Mouse (Mus musculus) Patski (cell line): ENCODE results near the gene 4932438H23Rik. TPM values are rescaled to one million over a fixed set of nuclear protein-coding genes. Genes with fewer than 3 reads are reported as not detected.
"Not testable (repeated sequence)": the region's sequence is repeated elsewhere in the genome, so short reads cannot be mapped to it uniquely, and the experiment has no call there.

ENCODE experiments used
- ATAC-seq: fragments of 100-300 bp; one replicate; pipeline ENCODE4 v1.8.0; 2021
- CTCF ChIA-PET: fragments of 350-600 bp; sonication (Branson Sonifier 250); formaldehyde crosslinking; loops from one replicate; lab custom pipeline; 2022; ENCODE audit warnings: inconsistent platforms; lab: Charles Lee
- POLR2A ChIA-PET: fragments of 350-600 bp; sonication (Branson Sonifier 250); formaldehyde crosslinking; loops from one replicate; lab custom pipeline; 2022; ENCODE audit warnings: antibody characterized with exemption, inconsistent platforms; lab: Charles Lee
- DNase-seq: peaks from one replicate; pipeline ENCODE4 v3.0.0-alpha.2; 2011; ENCODE audit warnings: low read depth, low spot score
- H3K27me3 ChIP-seq: fragments of 371-371 bp; one replicate; pipeline ENCODE4 v1.5.1; 2021
- CTCF ChIP-seq: fragments of 100-300 bp; IDR thresholded peaks from one replicate; pipeline ENCODE4 v1.5.1; 2021
- in situ Hi-C: fragments of 300-500 bp; cut with MboI; formaldehyde crosslinking; loops from 3 replicates; pipeline ENCODE4 v1.11.1; 2018; ENCODE audit warnings: low pct_unique_long_range_greater_than_20kb, mixed read lengths
- polyA plus RNA-seq: library from polyadenylated mRNA; unstranded; gene quantifications from one replicate; pipeline ENCODE4 v1.2.3, GENCODE M21; 2021

Gene 4932438H23Rik
- polyA plus RNA-seq, 1 experiment from 2014 or later: not detected

- peak; percentile 63 for TF ChIP-seq CTCF
- ATAC-seq (no peak), DNase-seq (no peak)
- peaks cover 21% of the 10 kb centered on the region for H3K27me3 ChIP-seq
- CTCF ChIA-PET: no interaction called here
- POLR2A ChIA-PET: no interaction called here
- in situ Hi-C loops: no loop called here
Observed at GRCm38 (mm10) chr16:91076180-91076579, 18.7 kb downstream of the 4932438H23Rik start.

- DNase-seq, CTCF ChIA-PET, in situ Hi-C loops, POLR2A ChIA-PET, ATAC-seq: not testable (repeated sequence)
- H3K27me3 ChIP-seq: peaks cover 22% of the 10 kb centered on the region
Observed at GRCm38 (mm10) chr16:91075423-91075822, 19.5 kb downstream of the 4932438H23Rik start.

- ChIA-PET POLR2A (no interaction called here), CTCF (interaction anchor here (0.8 to 1.1 kb wide), 2 partner anchors 14 to 29 kb away, joined by 3 to 4 read pairs; partner anchors contain the start of gene Paxbp1)
- DNase-seq (peak; percentile 39), ATAC-seq (peak; percentile 87)
- TF ChIP-seq CTCF: peak; percentile 82
- H3K27me3 ChIP-seq: peaks cover 21% of the 10 kb centered on the region
- in situ Hi-C loops: no loop called here
Observed at GRCm38 (mm10) chr16:91073163-91073892, 21.6 kb downstream of the 4932438H23Rik start.

GRCm38 (mm10) chr16:91072256-91072655 lies 22.7 kb downstream of the 4932438H23Rik start:
- CTCF ChIA-PET: interaction anchor here (0.8 to 1.1 kb wide), 3 partner anchors 13 to 28 kb away, joined by 3 to 4 read pairs (median 3); partner anchors contain the start of gene Paxbp1
- POLR2A ChIA-PET: interaction anchor here (0.7 kb wide), 1 partner anchor 80 kb away, joined by 3 read pairs; no protein-coding TSS in a partner anchor
- peaks cover 27% of the 10 kb centered on the region for H3K27me3 ChIP-seq
- in situ Hi-C loops: no loop called here
- DNase-seq (no peak), ATAC-seq (no peak)
- TF ChIP-seq CTCF: no peak

- no peak for ATAC-seq
- ChIA-PET CTCF (interaction anchor here (0.8 to 1.1 kb wide), 2 partner anchors 18 to 25 kb away, joined by 3 to 4 read pairs; partner anchors contain the start of gene Paxbp1), POLR2A (no interaction called here)
- in situ Hi-C loops: loop anchor here (5.0 kb wide), 1 partner anchor 112 kb away; no protein-coding TSS in a partner anchor
- DNase-seq: no peak
- no peak for TF ChIP-seq CTCF
- peaks cover 28% of the 10 kb centered on the region for H3K27me3 ChIP-seq
Observed at GRCm38 (mm10) chr16:91068969-91069368, 26.0 kb downstream of the 4932438H23Rik start.

DNA sequence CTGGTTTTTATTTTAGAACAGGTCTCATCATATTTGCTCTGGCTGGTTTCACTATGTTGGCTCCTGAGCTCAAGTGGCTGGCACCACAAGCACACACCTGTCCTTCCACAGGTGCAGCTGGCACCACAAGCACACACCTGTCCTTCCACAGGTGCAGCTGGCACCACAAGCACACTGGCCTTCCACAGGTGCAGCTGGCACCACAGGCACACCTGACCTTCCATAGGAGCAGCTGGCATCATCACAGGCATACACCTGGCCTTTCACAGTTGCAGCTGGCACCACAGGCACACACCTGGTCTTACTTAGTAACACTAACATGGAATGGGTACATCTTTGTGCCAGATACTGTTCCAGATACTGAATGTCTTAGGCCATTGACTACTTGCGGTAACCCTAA lies 27.8 kb downstream of the 4932438H23Rik start:
- ChIA-PET POLR2A (no interaction called here), CTCF (interaction anchor here (2.0 kb wide), 1 partner anchor 11 kb away, joined by 6 read pairs; no protein-coding TSS in a partner anchor)
- DNase-seq (no peak), ATAC-seq (no peak)
- no peak for TF ChIP-seq CTCF
- in situ Hi-C loops: loop anchor here (5.0 kb wide), 1 partner anchor 110 kb away; no protein-coding TSS in a partner anchor
- H3K27me3 ChIP-seq: peaks cover 27% of the 10 kb centered on the region

DNA sequence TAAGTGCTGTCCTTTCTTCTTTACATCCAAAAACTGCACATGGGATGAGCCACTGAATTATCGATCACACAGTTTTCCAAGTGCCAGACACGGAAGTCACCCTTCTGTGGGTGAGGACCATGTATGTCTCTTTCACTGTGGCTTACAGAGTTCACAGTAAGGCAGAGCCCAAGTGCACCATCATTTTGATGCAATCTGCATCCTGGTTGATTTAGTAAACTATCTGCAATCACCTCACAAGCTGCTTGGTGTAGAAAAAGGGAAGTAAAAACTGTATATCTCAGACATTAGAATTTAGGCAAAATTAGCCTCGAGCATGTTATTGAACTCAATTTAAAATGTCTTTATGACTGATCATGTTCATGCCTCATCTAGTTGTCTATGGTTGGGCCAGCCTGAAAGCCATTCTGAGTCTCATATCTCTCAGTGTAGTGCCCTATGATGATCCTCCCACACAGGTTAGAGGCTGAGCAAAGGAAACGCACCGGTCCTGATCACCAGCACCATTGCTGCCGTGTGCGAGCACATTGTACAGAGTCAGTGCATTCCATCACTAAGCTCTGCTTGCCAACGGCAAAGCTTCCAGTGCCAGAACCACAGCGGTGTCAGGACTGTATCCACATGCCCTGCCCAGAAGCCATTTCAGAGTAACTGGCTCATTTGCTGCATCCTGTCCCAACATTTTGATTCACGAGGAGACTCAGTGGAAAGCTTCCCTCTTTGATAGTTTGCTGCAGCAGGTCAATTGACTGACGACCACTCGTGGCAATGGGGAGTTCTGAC lies 30.1 kb downstream of the 4932438H23Rik start:
- TF ChIP-seq CTCF: no peak
- ChIA-PET POLR2A (no interaction called here), CTCF (interaction anchor here (1.0 to 2.0 kb wide), 2 partner anchors 9 to 15 kb away, joined by 3 to 6 read pairs; no protein-coding TSS in a partner anchor)
- DNase-seq: no peak
- in situ Hi-C loops: loop anchor here (5.0 kb wide), 1 partner anchor 107 kb away; no protein-coding TSS in a partner anchor
- ATAC-seq: no peak
- peaks cover 22% of the 10 kb centered on the region for H3K27me3 ChIP-seq

DNA sequence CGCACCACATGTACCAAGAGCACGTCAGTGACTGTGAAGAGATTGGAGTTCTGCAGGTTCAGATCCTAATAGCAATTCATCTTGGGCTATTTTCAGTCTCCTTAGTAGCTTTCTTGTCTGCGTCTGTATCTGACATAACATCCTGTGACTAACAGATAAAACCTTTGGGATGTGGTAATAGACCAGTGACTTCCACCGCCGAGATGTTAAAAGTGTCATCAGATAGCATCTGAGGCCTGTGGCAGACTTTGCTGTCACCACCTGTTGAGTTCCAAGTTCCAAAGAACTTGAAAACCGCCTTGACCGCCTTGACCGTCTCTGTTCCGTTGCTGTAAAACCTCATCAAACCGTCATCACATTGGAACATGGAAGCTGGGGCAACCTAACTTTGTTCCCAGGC lies 31.1 kb downstream of the 4932438H23Rik start:
- CTCF ChIA-PET: no interaction called here
- no peak for TF ChIP-seq CTCF
- ATAC-seq: no peak
- no peak for DNase-seq
- H3K27me3 ChIP-seq: peaks cover 20% of the 10 kb centered on the region
- in situ Hi-C loops: no loop called here
- POLR2A ChIA-PET: no interaction called here

GRCm38 (mm10) chr16:91061531-91062318 lies 33.2 kb downstream of the 4932438H23Rik start:
- no peak for TF ChIP-seq CTCF
- DNase-seq (no peak), ATAC-seq (no peak)
- CTCF ChIA-PET: no interaction called here
- peaks cover 10% of the 10 kb centered on the region for H3K27me3 ChIP-seq
- POLR2A ChIA-PET: no interaction called here
- in situ Hi-C loops: no loop called here

- TF ChIP-seq CTCF: no peak
- peaks cover 14% of the 10 kb centered on the region for H3K27me3 ChIP-seq
- ChIA-PET CTCF (interaction anchor here (1.0 kb wide), 1 partner anchor 14 kb away, joined by 3 read pairs; no protein-coding TSS in a partner anchor), POLR2A (no interaction called here)
- in situ Hi-C loops: no loop called here
- no peak for DNase-seq
- ATAC-seq: no peak
Observed at GRCm38 (mm10) chr16:91057741-91058140, 37.2 kb downstream of the 4932438H23Rik start.
